Mouse (Mus musculus): Measurements from ENCODE around the gene Arhgef12. TPM values are rescaled to one million over a fixed set of nuclear protein-coding genes. Genes with fewer than 3 reads are reported as not detected.

The Arhgef12 gene
- polyA plus RNA-seq (2012; ENCODE audit: insufficient read depth, low replicate concordance), result 0.16 and 2.4 TPM in 2 replicates

- Histone ChIP-seq H3K9me3 (peaks cover 5% of the 10 kb centered on the region; the same call in 1 of the 2 replicates), H3K4me3 (replicated peaks) (peak within 1 kb of the TSS; percentile 94), H3K27me3 (replicated peaks) (peaks cover 53% of the 10 kb centered on the region), H3K4me1 (peaks cover 40% of the 10 kb centered on the region), H3K36me3 (replicated peaks; ENCODE audit: low read length) (no peaks in the 10 kb centered on the region)
- TF ChIP-seq FLI1 (IDR thresholded peaks at IDR 0.05; ENCODE audit: low read length) (no peak), GATA1 (IDR thresholded peaks at IDR 0.05; ENCODE audit: borderline replicate concordance, low read length) (no peak)
Measured at GRCm38 (mm10) chr9:43107187-43107517, at the start of gene Arhgef12. Arhgef12 (minus strand) TSS chr9:43107239.

GRCm38 (mm10) chr9:43155960-43156359, 48.9 kb upstream of the Arhgef12 start:
- H3K36me3 ChIP-seq (replicated peaks; ENCODE audit: low read length), result no peaks in the 10 kb centered on the region
- H3K4me1 ChIP-seq, result no peaks in the 10 kb centered on the region
- no peak overlapping the region for H3K4me3 ChIP-seq (replicated peaks)
- TF ChIP-seq FLI1 (IDR thresholded peaks at IDR 0.05; ENCODE audit: low read length) (no peak), GATA1 (IDR thresholded peaks at IDR 0.05; ENCODE audit: borderline replicate concordance, low read length) (no peak)
- H3K9me3 ChIP-seq, result no peaks in the 10 kb centered on the region
- H3K27me3 ChIP-seq (replicated peaks), result peaks cover 48% of the 10 kb centered on the region

DNA sequence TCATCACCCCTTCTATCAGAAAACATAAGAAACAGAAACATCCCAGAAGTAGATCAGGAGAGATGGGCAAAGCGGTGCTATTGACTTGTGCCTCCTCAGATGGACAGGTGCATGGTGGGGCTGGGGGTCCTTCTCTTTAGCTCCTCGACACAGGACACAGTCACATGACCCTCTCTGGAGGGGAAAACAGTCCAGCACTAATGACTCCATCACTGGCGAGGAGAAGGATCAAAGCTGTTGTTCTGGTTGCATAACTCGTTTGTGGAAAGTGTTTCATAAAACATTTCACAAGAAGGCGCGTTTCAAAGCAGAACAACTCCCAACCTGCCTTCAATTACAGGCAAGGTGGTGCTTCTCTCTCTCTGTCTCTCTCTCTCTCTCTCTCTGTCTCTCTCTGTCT, 44.7 kb upstream of the Arhgef12 start:
- Histone ChIP-seq H3K9me3 (no peaks in the 10 kb centered on the region), H3K4me3 (replicated peaks) (no peak overlapping the region), H3K36me3 (replicated peaks; ENCODE audit: low read length) (no peaks in the 10 kb centered on the region), H3K4me1 (no peaks in the 10 kb centered on the region), H3K27me3 (replicated peaks) (peaks cover 64% of the 10 kb centered on the region)
- TF ChIP-seq GATA1 (IDR thresholded peaks at IDR 0.05; ENCODE audit: borderline replicate concordance, low read length), result no peak
- no peak for TF ChIP-seq FLI1 (IDR thresholded peaks at IDR 0.05; ENCODE audit: low read length)

- H3K36me3 ChIP-seq (replicated peaks; ENCODE audit: low read length), result no peaks in the 10 kb centered on the region
- H3K9me3 ChIP-seq, result no peaks in the 10 kb centered on the region
- H3K4me3 ChIP-seq (replicated peaks), result no peak overlapping the region
- H3K4me1 ChIP-seq, result no peaks in the 10 kb centered on the region
- no peak for TF ChIP-seq GATA1 (IDR thresholded peaks at IDR 0.05; ENCODE audit: borderline replicate concordance, low read length)
- no peak for TF ChIP-seq FLI1 (IDR thresholded peaks at IDR 0.05; ENCODE audit: low read length)
- H3K27me3 ChIP-seq (replicated peaks), result peaks cover 63% of the 10 kb centered on the region
Measured at GRCm38 (mm10) chr9:43150957-43151356, 43.9 kb upstream of the Arhgef12 start.

DNA sequence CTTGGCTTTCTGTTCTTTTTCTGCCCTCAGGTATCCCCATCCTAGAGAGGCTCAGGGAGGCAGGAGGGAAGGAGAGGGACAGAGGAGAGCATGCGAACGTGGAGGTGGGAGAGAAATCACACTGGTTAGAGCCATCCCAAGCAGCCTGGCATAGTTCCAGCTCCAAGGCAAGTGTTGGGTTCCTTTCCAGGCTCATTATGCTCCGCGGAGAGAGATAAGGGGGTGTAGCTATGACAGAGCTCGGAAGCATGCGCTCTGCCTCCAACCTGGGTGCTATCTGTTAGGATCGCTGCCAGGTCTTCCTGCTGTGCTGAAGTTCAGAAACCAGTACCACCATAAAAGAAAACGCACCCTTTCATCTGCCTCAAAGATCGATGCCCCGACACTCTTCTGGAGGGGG, 43.0 kb upstream of the Arhgef12 start:
- H3K4me1 ChIP-seq, result no peaks in the 10 kb centered on the region

GRCm38 (mm10) chr9:43149498-43149897, 42.5 kb upstream of the Arhgef12 start:
- no peaks in the 10 kb centered on the region for H3K4me1 ChIP-seq
- no peaks in the 10 kb centered on the region for H3K9me3 ChIP-seq
- H3K27me3 ChIP-seq (replicated peaks), result peaks cover 59% of the 10 kb centered on the region
- no peak overlapping the region for H3K4me3 ChIP-seq (replicated peaks)
- TF ChIP-seq GATA1 (IDR thresholded peaks at IDR 0.05; ENCODE audit: borderline replicate concordance, low read length) (no peak), FLI1 (IDR thresholded peaks at IDR 0.05; ENCODE audit: low read length) (no peak)
- H3K36me3 ChIP-seq (replicated peaks; ENCODE audit: low read length), result no peaks in the 10 kb centered on the region

More for the DNA sequence above, 43.0 kb upstream of the Arhgef12 start:
- TF ChIP-seq FLI1 (IDR thresholded peaks at IDR 0.05; ENCODE audit: low read length), result no peak
- TF ChIP-seq GATA1 (IDR thresholded peaks at IDR 0.05; ENCODE audit: borderline replicate concordance, low read length), result no peak
- no peak overlapping the region for H3K4me3 ChIP-seq (replicated peaks)
- H3K36me3 ChIP-seq (replicated peaks; ENCODE audit: low read length), result no peaks in the 10 kb centered on the region
- H3K9me3 ChIP-seq, result no peaks in the 10 kb centered on the region
- peaks cover 58% of the 10 kb centered on the region for H3K27me3 ChIP-seq (replicated peaks)

GRCm38 (mm10) chr9:43145196-43145595, 38.2 kb upstream of the Arhgef12 start:
- Histone ChIP-seq H3K36me3 (replicated peaks; ENCODE audit: low read length) (no peaks in the 10 kb centered on the region), H3K9me3 (no peaks in the 10 kb centered on the region), H3K4me3 (replicated peaks) (no peak overlapping the region), H3K27me3 (replicated peaks) (peaks cover 55% of the 10 kb centered on the region), H3K4me1 (no peaks in the 10 kb centered on the region)
- TF ChIP-seq GATA1 (IDR thresholded peaks at IDR 0.05; ENCODE audit: borderline replicate concordance, low read length) (no peak), FLI1 (IDR thresholded peaks at IDR 0.05; ENCODE audit: low read length) (no peak)

DNA sequence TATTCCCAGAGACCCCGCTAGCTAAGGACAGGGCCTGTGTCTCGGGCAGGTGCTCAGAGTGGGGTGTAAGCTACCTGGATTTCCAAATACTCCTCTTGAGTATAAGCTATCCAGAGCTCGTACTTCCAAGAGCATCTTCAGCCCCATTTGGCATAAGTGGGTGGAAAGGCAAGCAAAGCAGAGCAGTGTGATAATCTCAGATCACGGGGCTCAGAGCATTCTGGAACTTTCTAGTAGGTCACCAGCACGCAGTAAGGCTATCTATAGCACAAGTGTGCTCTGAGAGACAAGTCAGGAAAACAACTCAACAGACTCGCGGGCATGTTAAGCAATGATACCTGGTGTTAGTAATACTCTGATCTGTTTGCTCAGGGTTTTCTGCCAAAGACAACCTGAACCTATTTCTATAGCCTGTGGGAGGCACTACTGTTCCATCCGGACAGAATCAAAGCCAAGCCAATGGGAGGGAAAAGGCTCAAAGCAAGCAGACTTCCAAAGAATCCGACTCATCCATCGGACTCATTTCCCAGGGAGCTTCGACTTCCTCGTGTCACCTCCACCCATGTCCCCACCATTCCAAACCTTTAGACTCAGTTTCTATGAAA, 37.3 kb upstream of the Arhgef12 start:
- Histone ChIP-seq H3K36me3 (replicated peaks; ENCODE audit: low read length) (no peaks in the 10 kb centered on the region), H3K4me1 (no peaks in the 10 kb centered on the region), H3K4me3 (replicated peaks) (no peak overlapping the region), H3K9me3 (no peaks in the 10 kb centered on the region), H3K27me3 (replicated peaks) (peaks cover 55% of the 10 kb centered on the region)
- TF ChIP-seq FLI1 (IDR thresholded peaks at IDR 0.05; ENCODE audit: low read length), result no peak
- TF ChIP-seq GATA1 (IDR thresholded peaks at IDR 0.05; ENCODE audit: borderline replicate concordance, low read length), result no peak

DNA sequence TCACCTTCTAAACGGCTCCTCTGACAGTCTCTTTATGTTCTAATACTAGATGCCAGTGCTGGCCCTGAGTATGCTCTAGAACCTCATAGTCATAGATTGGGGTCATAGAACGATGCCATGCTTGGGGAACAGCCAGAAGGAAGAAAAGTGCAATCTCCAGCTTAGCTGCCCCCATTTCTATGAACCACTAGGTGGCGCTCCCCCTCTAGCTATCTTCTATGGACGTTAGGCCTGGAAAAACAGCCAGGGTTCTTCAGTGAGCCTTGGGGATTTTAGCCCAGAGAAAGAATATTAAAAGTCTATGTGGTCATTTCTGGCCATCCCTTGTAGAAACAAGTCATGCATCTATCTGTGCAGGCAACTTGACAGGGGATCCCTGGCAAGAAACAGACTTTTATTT, 34.8 kb upstream of the Arhgef12 start:
- H3K9me3 ChIP-seq, result no peaks in the 10 kb centered on the region
- peaks cover 56% of the 10 kb centered on the region for H3K27me3 ChIP-seq (replicated peaks)
- H3K4me1 ChIP-seq, result no peaks in the 10 kb centered on the region
- TF ChIP-seq GATA1 (IDR thresholded peaks at IDR 0.05; ENCODE audit: borderline replicate concordance, low read length), result no peak
- TF ChIP-seq FLI1 (IDR thresholded peaks at IDR 0.05; ENCODE audit: low read length), result no peak
- H3K4me3 ChIP-seq (replicated peaks), result no peak overlapping the region
- H3K36me3 ChIP-seq (replicated peaks; ENCODE audit: low read length), result no peaks in the 10 kb centered on the region

GRCm38 (mm10) chr9:43133525-43133924, 26.5 kb upstream of the Arhgef12 start:
- Histone ChIP-seq H3K9me3 (peaks cover 3% of the 10 kb centered on the region), H3K27me3 (replicated peaks) (peaks cover 43% of the 10 kb centered on the region), H3K4me3 (replicated peaks) (no peak overlapping the region), H3K36me3 (replicated peaks; ENCODE audit: low read length) (no peaks in the 10 kb centered on the region), H3K4me1 (no peaks in the 10 kb centered on the region)
- TF ChIP-seq GATA1 (IDR thresholded peaks at IDR 0.05; ENCODE audit: borderline replicate concordance, low read length) (no peak), FLI1 (IDR thresholded peaks at IDR 0.05; ENCODE audit: low read length) (no peak)

Data from megakaryocyte, embryonic 14.5 days (primary cell).